Mouse (Mus musculus) ES-E14 (cell line): ENCODE results near the gene Gm49321. TPM values are rescaled to one million over a fixed set of nuclear protein-coding genes. Genes with fewer than 3 reads are reported as not detected.

Experiments used
- DNase-seq: peaks from one replicate; pipeline ENCODE4 v3.0.0-alpha.2; 2013; ENCODE audit warnings: low read depth, low spot score
- H3K27ac ChIP-seq: 2 replicates; pipeline ENCODE4 v1.5.1; 2012; ENCODE audit warnings: low read depth, mild to moderate bottlenecking, low read length, moderate library complexity, mixed read lengths; ENCODE audit not compliant: poor library complexity, insufficient read depth, severe bottlenecking
- H3K36me3 ChIP-seq: 2 replicates; pipeline ENCODE4 v1.6.1; 2012; ENCODE audit warnings: mild to moderate bottlenecking, low read length, moderate library complexity, mixed read lengths; ENCODE audit not compliant: control insufficient read depth, poor library complexity, insufficient read depth, severe bottlenecking
- H3K4me1 ChIP-seq, 2 experiments: fragments of 150-350 bp in 1 of 2; sonication (generic) in 1 of 2; 2 replicates each; pipeline ENCODE4 v1.6.1; 2012; ENCODE audit warnings: low read length in 2 of 2, mild to moderate bottlenecking in 1 of 2, mixed read lengths in 1 of 2; ENCODE audit not compliant: control insufficient read depth in 2 of 2, insufficient read depth in 2 of 2, poor library complexity in 1 of 2
- H3K4me3 ChIP-seq, 2 experiments: fragments of 150-350 bp in 1 of 2; sonication (generic) in 1 of 2; 2 replicates each; pipeline ENCODE4 v1.5.1; 2012; ENCODE audit warnings: low read length in 2 of 2, low read depth in 1 of 2, mild to moderate bottlenecking in 1 of 2, mixed read lengths in 1 of 2; ENCODE audit not compliant: insufficient read depth in 1 of 2, poor library complexity in 1 of 2, severe bottlenecking in 1 of 2
- H3K9ac ChIP-seq: 2 replicates; pipeline ENCODE4 v1.6.1; 2012; ENCODE audit warnings: low read depth, mild to moderate bottlenecking, low read length, mixed read lengths; ENCODE audit not compliant: poor library complexity, insufficient read depth, severe bottlenecking
- H3K9me3 ChIP-seq: fragments of 150-350 bp; sonication (generic); 2 replicates; pipeline ENCODE4 v1.6.1; 2012; ENCODE audit warnings: low read depth, mild to moderate bottlenecking, low read length; ENCODE audit not compliant: control insufficient read depth, insufficient read depth
- CHD2 ChIP-seq: IDR thresholded peaks from 2 replicates; pipeline ENCODE4 v1.6.1; 2014; ENCODE audit warnings: mild to moderate bottlenecking, low read depth, low read length, inconsistent platforms
- HCFC1 ChIP-seq: IDR thresholded peaks from 2 replicates; pipeline ENCODE4 v1.6.1; 2012; ENCODE audit warnings: low read length, inconsistent platforms, borderline replicate concordance; ENCODE audit not compliant: insufficient read depth
- MAFK ChIP-seq: IDR thresholded peaks from 2 replicates; pipeline ENCODE4 v1.6.1; 2014; ENCODE audit warnings: mild to moderate bottlenecking, low read depth, low read length, inconsistent platforms; ENCODE audit not compliant: insufficient read depth
- ZC3H11A ChIP-seq: IDR thresholded peaks from 2 replicates; pipeline ENCODE4 v1.6.1; 2012; ENCODE audit warnings: low read depth, mild to moderate bottlenecking, inconsistent platforms, low read length, borderline replicate concordance
- ZNF384 ChIP-seq: IDR thresholded peaks from 2 replicates; pipeline ENCODE4 v1.6.1; 2012; ENCODE audit warnings: low read depth, low read length, inconsistent platforms
- in situ Hi-C, 2 experiments: fragments of 600-800 bp; cut with MboI; formaldehyde crosslinking; loops; one replicate each; pipeline ENCODE4 v1.15.1; 2025; ENCODE audit warnings: low sequenced_read_pairs in 2 of 2, inconsistent platforms in 1 of 2; ENCODE audit not compliant: unreplicated experiment in 2 of 2
- total RNA-seq: library from RNA; depleted of rRNA; stranded (reverse); fragments of 300-350 nt; gene quantifications from 2 replicates; pipeline ENCODE4 v1.2.3, GENCODE M21; 2012

Gene Gm49321
- total RNA-seq, 1 experiment: 2.9 TPM

GRCm38 (mm10) chr12:73892616-73893015, 44.8 kb upstream of the Gm49321 start:
- no peak for DNase-seq
- TF ChIP-seq CHD2 (no peak), ZNF384 (no peak), MAFK (no peak), HCFC1 (no peak), ZC3H11A (no peak)
- H3K9me3 ChIP-seq: no peaks in the 10 kb centered on the region
- H3K36me3 ChIP-seq: no peaks in the 10 kb centered on the region
- no peak overlapping the region for H3K27ac ChIP-seq
- H3K4me3 ChIP-seq: no peak overlapping the region
- H3K4me1 ChIP-seq: no peaks in the 10 kb centered on the region
- in situ Hi-C loops: no loop called here
- H3K9ac ChIP-seq: no peak overlapping the region

GRCm38 (mm10) chr12:73894838-73895237, 42.6 kb upstream of the Gm49321 start:
- in situ Hi-C loops: no loop called here

GRCm38 (mm10) chr12:73895674-73896073, 41.8 kb upstream of the Gm49321 start:
- in situ Hi-C loops: no loop called here
- no peaks in the 10 kb centered on the region for H3K36me3 ChIP-seq
- no peak for DNase-seq
- TF ChIP-seq ZNF384 (no peak), HCFC1 (no peak), ZC3H11A (no peak), MAFK (no peak), CHD2 (no peak)
- H3K4me1 ChIP-seq: no peaks in the 10 kb centered on the region
- H3K4me3 ChIP-seq: no peak overlapping the region
- H3K9me3 ChIP-seq: no peaks in the 10 kb centered on the region
- H3K27ac ChIP-seq: no peak overlapping the region
- H3K9ac ChIP-seq: no peak overlapping the region

More at GRCm38 (mm10) chr12:73894838-73895237, 42.6 kb upstream of the Gm49321 start:
- H3K4me1 ChIP-seq: no peaks in the 10 kb centered on the region
- H3K9ac ChIP-seq: no peak overlapping the region
- no peak for TF ChIP-seq HCFC1
- TF ChIP-seq MAFK: no peak
- TF ChIP-seq ZNF384: no peak
- TF ChIP-seq CHD2: no peak
- no peak for TF ChIP-seq ZC3H11A
- no peak overlapping the region for H3K27ac ChIP-seq
- H3K9me3 ChIP-seq: no peaks in the 10 kb centered on the region
- no peaks in the 10 kb centered on the region for H3K36me3 ChIP-seq
- DNase-seq: no peak
- no peak overlapping the region for H3K4me3 ChIP-seq

- no peaks in the 10 kb centered on the region for H3K9me3 ChIP-seq
- in situ Hi-C loops: no loop called here
- no peak overlapping the region for H3K27ac ChIP-seq
- no peak overlapping the region for H3K9ac ChIP-seq
- no peak overlapping the region for H3K4me3 ChIP-seq
- DNase-seq: no peak
- H3K36me3 ChIP-seq: no peaks in the 10 kb centered on the region
- no peaks in the 10 kb centered on the region for H3K4me1 ChIP-seq
- TF ChIP-seq MAFK: no peak
- TF ChIP-seq CHD2: no peak
- no peak for TF ChIP-seq ZC3H11A
- TF ChIP-seq HCFC1: no peak
- TF ChIP-seq ZNF384: no peak
Measured at GRCm38 (mm10) chr12:73896471-73896870, 41.0 kb upstream of the Gm49321 start.

- Histone ChIP-seq H3K9ac (no peak overlapping the region), H3K4me3 (no peak overlapping the region), H3K36me3 (no peaks in the 10 kb centered on the region), H3K9me3 (no peaks in the 10 kb centered on the region), H3K27ac (no peak overlapping the region), H3K4me1 (no peaks in the 10 kb centered on the region)
- TF ChIP-seq CHD2: no peak
- in situ Hi-C loops: no loop called here
- no peak for DNase-seq
Measured at GRCm38 (mm10) chr12:73898281-73898680, 39.2 kb upstream of the Gm49321 start.
